Mouse (Mus musculus) duodenum, adult 2 months (tissue): ENCODE measurements around the gene Olfr339. TPM values are rescaled to one million over a fixed set of nuclear protein-coding genes. Genes with fewer than 3 reads are reported as not detected.

ENCODE experiments used
- polyA plus RNA-seq: library from polyadenylated mRNA; depleted of rRNA; stranded (reverse); fragments of >200 nt; gene quantifications from 2 replicates; pipeline ENCODE4 v1.2.3, GENCODE M21; 2012; ENCODE audit warnings: low replicate concordance; rRNA removed

Olfr339 gene
- not detected in 2 replicates for polyA plus RNA-seq

GRCm38 (mm10) chr2:36418647-36419046 lies at the start of gene Olfr339:
Gene Olfr339, plus strand, starts transcription at chr2:36418947.

GRCm38 (mm10) chr2:36373219-36373618 lies 45.5 kb upstream of the Olfr339 start, which contains the start of gene Olfr338:
Gene Olfr338, plus strand, starts transcription at chr2:36373519.

GRCm38 (mm10) chr2:36452287-36452686 lies 33.5 kb downstream of the Olfr339 start, which contains the start of gene Olfr340:
Gene Olfr340, plus strand, starts transcription at chr2:36452587.

Other genes starting within 250 kb of the Olfr339 start
- 20.0 and 32.3 TPM in 2 replicates for gene Ptgs1, start 188.5 kb upstream of the Olfr339 start, polyA plus RNA-seq
- gene Olfr338, start 45.4 kb upstream of the Olfr339 start, polyA plus RNA-seq, result not detected in 2 replicates
- gene Olfr340, start 33.6 kb downstream of the Olfr339 start, polyA plus RNA-seq, result not detected in 2 replicates
- gene Olfr341, start 63.5 kb downstream of the Olfr339 start, polyA plus RNA-seq, result not detected in 2 replicates
- not detected in 2 replicates for gene Olfr342, start 106.1 kb downstream of the Olfr339 start, polyA plus RNA-seq
- gene Olfr344, start 147.7 kb downstream of the Olfr339 start, polyA plus RNA-seq, result not detected in 2 replicates
- gene Olfr345, start 221.1 kb downstream of the Olfr339 start, polyA plus RNA-seq, result not detected in 2 replicates